Mouse (Mus musculus): ENCODE measurements around the gene 2810021J22Rik.
"Not testable (repeated sequence)": the region's sequence is repeated elsewhere in the genome, so short reads cannot be mapped to it uniquely, and the experiment has no call there.

The 2810021J22Rik gene

DNA sequence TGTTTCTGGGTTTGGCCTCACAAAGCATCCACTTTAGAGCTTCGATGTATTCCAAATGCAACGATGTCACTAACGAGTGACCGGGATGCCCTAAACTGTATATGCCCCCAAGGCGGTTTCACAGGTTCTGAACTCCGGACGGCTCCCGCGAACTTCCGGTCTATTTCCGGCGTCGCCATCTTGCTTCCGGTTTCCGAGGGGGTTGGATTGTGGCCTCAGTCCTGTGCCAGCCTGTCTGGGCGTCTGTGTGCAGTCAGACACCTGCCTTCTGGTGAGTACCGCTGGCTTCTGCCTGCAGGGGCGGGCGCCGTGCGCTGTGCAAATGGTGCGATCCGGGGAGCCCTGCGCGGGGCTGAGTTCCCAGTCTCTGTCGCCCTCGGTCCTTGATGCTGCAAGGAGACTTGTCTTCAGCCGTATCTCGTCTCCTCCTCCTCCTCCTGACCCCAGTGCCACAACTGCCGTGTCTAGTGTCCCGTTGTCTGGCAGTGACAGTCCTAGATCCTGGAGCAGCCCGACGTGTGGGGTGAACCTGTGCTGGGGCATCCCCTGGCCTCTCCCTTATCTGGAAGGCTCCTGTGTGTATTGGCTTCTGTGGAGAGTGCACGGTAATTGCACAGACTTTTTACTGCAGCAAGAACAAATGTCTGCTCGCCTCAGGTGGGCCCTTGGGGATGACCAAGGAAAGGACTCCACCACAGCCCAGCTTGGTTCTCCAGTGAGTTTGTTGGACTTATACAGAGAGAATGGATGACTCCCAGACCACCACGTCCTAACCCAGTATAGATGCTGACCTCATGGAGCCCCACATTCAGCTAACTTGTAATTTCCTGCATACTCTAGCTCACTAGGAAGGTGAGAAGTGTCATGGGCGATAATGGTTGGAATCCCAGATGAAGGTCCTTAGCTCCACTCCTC, at the start of gene 2810021J22Rik:
Gene 2810021J22Rik, plus strand, starts transcription at position 178 of the 915 bp plus-strand sequence.
- DNase-seq (ENCODE audit: low spot score in 2 of 2), result peak; percentile 80 to 89

- DNase-seq (ENCODE audit: low spot score in 2 of 2), result not testable (repeated sequence)
Measured at GRCm38 (mm10) chr11:58828937-58829336, 38.1 kb upstream of the 2810021J22Rik start, which contains the start of gene Olfr312. Olfr312 (plus strand) TSS chr11:58829237.

DNA sequence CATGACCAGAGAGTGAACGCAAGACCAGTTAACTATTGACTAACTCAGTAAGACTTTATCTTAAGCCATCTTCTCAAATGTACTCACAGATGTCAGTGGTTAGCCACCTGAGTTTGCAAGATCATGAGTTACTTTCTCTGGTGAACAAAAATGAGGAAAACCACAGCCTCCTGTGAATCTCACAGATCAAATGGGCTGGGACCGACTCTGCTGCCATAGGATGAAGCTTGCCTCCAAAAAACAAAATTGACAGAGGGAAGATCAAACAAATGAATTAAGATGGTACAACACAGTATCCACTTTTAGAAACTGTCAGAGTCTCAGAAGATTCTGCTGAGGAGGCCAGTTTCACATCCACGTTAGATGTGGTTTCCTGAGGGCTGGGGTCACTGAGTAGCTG, 37.3 kb upstream of the 2810021J22Rik start:
- no peak for DNase-seq (ENCODE audit: low spot score in 2 of 2)

GRCm38 (mm10) chr11:58832541-58832940, 34.5 kb upstream of the 2810021J22Rik start:
- DNase-seq (ENCODE audit: low spot score in 2 of 2), result not testable (repeated sequence)

GRCm38 (mm10) chr11:58838951-58839350, 28.1 kb upstream of the 2810021J22Rik start, which contains the start of gene Olfr311:
Olfr311 (plus strand) TSS chr11:58839251.
- not testable (repeated sequence) for DNase-seq (ENCODE audit: low spot score in 2 of 2)

DNA sequence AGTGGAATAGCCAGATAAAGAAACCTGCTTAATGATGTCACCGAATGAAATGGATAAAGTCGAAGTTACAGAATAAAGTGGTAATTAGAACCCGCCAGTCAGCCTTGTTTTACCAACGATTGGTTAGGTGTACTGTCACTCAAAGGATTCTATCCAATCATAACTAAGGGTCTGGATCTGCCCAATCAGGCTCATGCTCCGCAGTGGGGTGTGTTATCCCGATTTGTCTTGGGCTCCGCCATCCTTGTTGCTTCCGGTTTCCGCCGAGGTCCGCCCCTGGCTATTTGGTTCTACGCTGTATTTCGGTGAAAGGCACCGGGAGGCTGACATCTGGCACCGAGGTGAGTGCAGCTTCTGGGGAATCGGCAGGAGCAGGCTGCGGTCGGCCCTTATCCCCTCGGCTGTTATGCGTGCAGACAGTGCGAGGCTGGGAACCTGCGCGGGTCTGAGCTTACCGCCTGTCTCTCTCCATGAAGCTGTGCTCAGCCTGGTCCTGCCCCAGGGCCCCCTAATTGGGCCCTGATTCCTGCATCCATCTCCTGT, 20.0 kb upstream of the 2810021J22Rik start, which contains the start of gene Gm12258:
Gene Gm12258, plus strand, starts transcription at position 240 of the 543 bp plus-strand sequence.
- DNase-seq (ENCODE audit: low spot score in 2 of 2), result peak; percentile 84 to 88

DNA sequence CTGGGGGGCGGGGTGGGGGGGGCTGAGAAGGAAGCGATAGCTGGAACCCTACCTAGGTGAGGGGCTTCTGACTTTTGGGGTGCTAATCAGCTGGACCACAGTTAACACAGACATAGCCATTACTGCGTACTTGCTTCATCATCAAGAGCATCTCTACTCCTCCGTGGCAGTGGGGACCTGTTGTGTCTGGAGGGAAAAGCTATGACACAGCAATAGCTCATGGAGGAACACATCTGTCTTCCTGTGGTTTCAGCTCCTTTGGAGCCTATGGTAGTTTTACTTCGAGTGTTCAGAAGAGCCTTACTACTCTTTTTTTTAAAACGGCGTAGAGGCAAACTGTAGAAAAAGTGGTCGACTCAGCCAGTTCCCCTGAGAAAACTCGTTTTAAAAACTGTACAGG, 19.4 kb upstream of the 2810021J22Rik start:
- DNase-seq (ENCODE audit: low spot score in 2 of 2), result no peak

GRCm38 (mm10) chr11:58849731-58850130, 17.3 kb upstream of the 2810021J22Rik start:
- DNase-seq (ENCODE audit: low spot score in 2 of 2), result no peak

DNA sequence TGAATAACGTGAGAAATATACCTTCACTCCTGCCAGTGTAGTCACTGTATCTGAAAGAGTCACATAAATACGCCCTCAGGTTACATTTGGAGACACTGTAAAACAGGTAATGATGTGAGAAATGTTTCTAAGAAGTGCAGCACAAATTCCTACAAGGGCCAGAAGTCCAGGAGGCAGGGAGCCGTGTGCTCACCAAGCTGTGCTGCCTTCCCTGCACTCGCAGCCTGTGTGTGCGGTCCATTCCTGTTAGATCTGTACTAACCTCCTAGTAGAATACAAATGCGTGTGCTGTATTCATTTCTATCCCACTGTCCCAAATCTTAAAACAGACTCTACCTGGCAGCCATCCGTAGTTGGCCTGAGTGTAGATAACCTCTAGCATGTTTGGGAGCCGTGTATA, 6.3 kb upstream of the 2810021J22Rik start:
- no peak for DNase-seq (ENCODE audit: low spot score in 2 of 2)

GRCm38 (mm10) chr11:58867954-58868330, 926 bp downstream of the 2810021J22Rik start:
- DNase-seq (ENCODE audit: low spot score in 2 of 2), result no peak

- no peak for DNase-seq (ENCODE audit: low spot score in 2 of 2)
Measured at GRCm38 (mm10) chr11:58870961-58871360, 3.9 kb downstream of the 2810021J22Rik start.

DNA sequence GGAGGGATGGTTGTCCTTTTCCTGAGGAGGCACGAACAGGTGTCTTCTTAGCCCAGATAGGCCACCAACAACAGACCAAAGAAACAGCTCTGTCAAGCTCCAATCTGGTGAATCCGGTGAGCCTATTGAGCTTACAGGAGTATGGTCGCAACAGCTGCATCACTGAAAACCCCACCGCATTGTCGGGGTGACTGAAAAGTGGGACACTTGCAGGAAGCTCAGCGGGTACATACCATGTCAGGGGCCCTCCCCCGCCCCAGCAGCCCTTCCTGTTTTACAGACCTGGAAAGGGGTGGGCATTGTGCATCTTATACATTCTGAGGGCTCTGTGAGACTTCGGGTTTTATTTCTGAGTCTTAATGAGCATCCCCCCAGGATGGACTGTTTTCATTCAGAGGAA, 16.7 kb downstream of the 2810021J22Rik start:
- no peak for DNase-seq (ENCODE audit: low spot score in 2 of 2)

GRCm38 (mm10) chr11:58890511-58890910, 23.5 kb downstream of the 2810021J22Rik start:
- no peak for DNase-seq (ENCODE audit: low spot score in 2 of 2)

GRCm38 (mm10) chr11:58894456-58894855, 27.4 kb downstream of the 2810021J22Rik start:
- DNase-seq (ENCODE audit: low spot score in 2 of 2), result no peak

- DNase-seq (ENCODE audit: low spot score in 2 of 2), result no peak
Measured at GRCm38 (mm10) chr11:58897485-58897884, 30.5 kb downstream of the 2810021J22Rik start.

DNA sequence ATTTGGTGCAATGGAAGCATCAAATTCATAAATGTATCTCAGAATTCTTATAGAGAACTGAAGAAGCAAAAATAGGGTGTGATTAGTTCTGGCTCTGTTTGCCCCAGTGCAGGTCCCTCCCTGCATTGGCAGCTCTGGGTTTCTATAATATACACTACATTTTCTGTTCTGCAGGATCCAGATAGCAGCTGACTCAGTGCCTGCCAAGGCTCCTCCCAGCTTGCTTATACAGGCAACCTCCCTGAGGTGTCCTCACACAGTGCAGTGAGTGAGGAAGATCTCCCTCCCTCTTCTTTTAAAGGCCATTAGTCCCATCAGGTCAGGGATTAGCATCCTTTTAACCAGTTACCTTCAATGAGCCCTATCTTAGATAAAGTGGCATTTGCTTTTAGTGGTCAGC, 34.1 kb downstream of the 2810021J22Rik start:
- DNase-seq (ENCODE audit: low spot score in 2 of 2), result peak in 1 of 2 experiments; percentile 48

DNA sequence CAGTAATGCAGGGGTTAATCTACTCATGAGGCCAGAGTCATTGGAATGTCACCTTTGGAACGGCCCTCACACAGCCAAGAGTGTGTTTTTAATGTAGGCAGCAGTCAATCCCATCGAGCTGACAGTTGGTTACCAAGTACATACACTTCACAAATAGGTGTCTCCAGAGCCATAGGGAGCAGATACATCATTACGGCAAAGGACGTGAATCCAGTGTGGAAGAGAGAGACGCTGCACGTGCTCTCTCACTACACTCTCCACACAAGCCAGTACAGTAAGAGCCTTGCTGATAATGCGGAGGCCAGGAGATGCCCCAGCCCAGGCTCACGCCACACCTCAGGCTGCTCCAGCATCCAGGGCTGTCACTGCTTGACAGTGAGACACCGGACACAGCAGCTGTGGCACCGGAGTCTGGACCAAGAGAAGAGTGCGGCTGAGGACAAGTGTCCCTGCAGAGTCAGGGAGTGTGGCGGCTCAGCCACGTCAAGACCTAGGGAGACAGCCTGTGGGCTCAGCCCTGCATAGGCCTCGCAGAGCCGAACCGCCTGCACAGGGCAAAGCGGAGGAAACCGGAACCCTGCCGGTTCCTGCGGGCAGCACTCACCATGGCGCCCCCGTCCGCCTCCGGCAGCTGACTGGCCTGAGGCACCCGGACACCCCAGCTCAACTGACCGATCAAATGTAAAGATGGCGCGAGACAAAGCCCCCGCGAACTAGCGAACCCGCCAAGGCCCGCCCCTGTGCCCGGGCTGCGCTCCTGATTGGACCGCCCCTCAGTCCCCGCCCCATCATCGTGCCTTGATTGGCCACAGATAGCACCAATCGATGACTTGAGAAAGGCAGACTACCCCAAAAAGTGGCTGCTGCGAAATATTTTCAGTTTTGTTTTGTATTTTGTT, 36.7 kb downstream of the 2810021J22Rik start, which contains the start of gene Zfp39:
Gene Zfp39, minus strand, starts transcription at position 715 of the 899 bp plus-strand sequence.
- DNase-seq (ENCODE audit: low spot score in 2 of 2), result peak; percentile 98 to 99

- no peak for DNase-seq (ENCODE audit: low spot score in 2 of 2)
Measured at GRCm38 (mm10) chr11:58904410-58904718, 37.3 kb downstream of the 2810021J22Rik start.

- DNase-seq (ENCODE audit: low spot score in 2 of 2), result peak in 1 of 2 experiments; percentile 32
Measured at GRCm38 (mm10) chr11:58904838-58905237, 37.8 kb downstream of the 2810021J22Rik start.

- DNase-seq (ENCODE audit: low spot score in 2 of 2), result no peak
Measured at GRCm38 (mm10) chr11:58913776-58914175, 46.8 kb downstream of the 2810021J22Rik start.

- DNase-seq (ENCODE audit: low spot score in 2 of 2), result peak in 1 of 2 experiments; percentile 43
Measured at GRCm38 (mm10) chr11:58914461-58915028, 47.5 kb downstream of the 2810021J22Rik start.

Data from spleen, postnatal 4 days (tissue).